Mouse (Mus musculus) neural tube, embryonic 14.5 days (tissue): Measurements from ENCODE around the gene Klhdc7b. TPM values are rescaled to one million over a fixed set of nuclear protein-coding genes. Genes with fewer than 3 reads are reported as not detected.

Source experiments
- ATAC-seq: fragments of 200-750 bp; cut with Nextera tagmentation; 2 replicates; pipeline ENCODE4 v1.8.0; 2017; ENCODE audit warnings: low read depth, mild to moderate bottlenecking, moderate TSS enrichment, moderate library complexity
- H3K27ac ChIP-seq: fragments of 300-500 bp; sonication (generic); 2 replicates; pipeline ENCODE4 v1.5.1; 2014; ENCODE audit warnings: low read depth, mild to moderate bottlenecking, control low read depth, low read length, moderate library complexity, mixed read lengths
- H3K27me3 ChIP-seq: fragments of 300-500 bp; sonication (generic); 2 replicates; pipeline ENCODE4 v1.6.1; 2014; ENCODE audit warnings: low read length; ENCODE audit not compliant: control insufficient read depth, insufficient read depth
- H3K36me3 ChIP-seq: fragments of 300-500 bp; sonication (generic); 2 replicates; pipeline ENCODE4 v1.6.1; 2014; ENCODE audit warnings: low read length, mixed read lengths; ENCODE audit not compliant: control insufficient read depth, insufficient read depth
- H3K4me1 ChIP-seq: fragments of 300-500 bp; sonication (generic); 2 replicates; pipeline ENCODE4 v1.6.1; 2014; ENCODE audit warnings: low read length; ENCODE audit not compliant: control insufficient read depth, insufficient read depth
- H3K4me2 ChIP-seq: fragments of 300-500 bp; sonication (generic); 2 replicates; pipeline ENCODE4 v1.6.1; 2014; ENCODE audit warnings: mild to moderate bottlenecking, low read depth, low read length, control low read depth
- H3K4me3 ChIP-seq: fragments of 300-500 bp; sonication (generic); 2 replicates; pipeline ENCODE4 v1.5.1; 2014; ENCODE audit warnings: low read depth, low read length, control low read depth, mixed read lengths
- H3K9ac ChIP-seq: fragments of 300-500 bp; sonication (generic); replicated peaks from 2 replicates; pipeline ENCODE4 v1.6.1; 2014; ENCODE audit warnings: low read depth, mild to moderate bottlenecking, control low read depth, low read length, mixed read lengths
- H3K9me3 ChIP-seq: fragments of 300-500 bp; sonication (generic); 2 replicates; pipeline ENCODE4 v1.6.1; 2016; ENCODE audit warnings: low read length; ENCODE audit not compliant: control insufficient read depth
- WGBS: fragments of 180-500 bp; shearing (Covaris S2); extraction: QIAGEN DNeasy Blood & Tissue Kit; methylation state at CpG from one replicate; pipeline ENCODE4 v1.1.7; 2014; 5-methylcytosine and 5-hydroxymethylcytosine counted together
- polyA plus RNA-seq: library from polyadenylated mRNA; unstranded; fragments of >200 nt; fragmentation: Nextera tagmentation; extraction: Ambion mirVana; gene quantifications from 2 replicates; pipeline ENCODE4 v1.2.1, GENCODE M21; 2014

Klhdc7b gene
- polyA plus RNA-seq, 1 experiment from 2014 or later: 0.07 TPM

GRCm38 (mm10) chr15:89404831-89405623 lies 20.3 kb downstream of the Klhdc7b start:
- Histone ChIP-seq H3K4me2 (no peak overlapping the region), H3K27ac (no peak overlapping the region), H3K9me3 (no peaks in the 10 kb centered on the region), H3K27me3 (no peaks in the 10 kb centered on the region), H3K4me1 (no peaks in the 10 kb centered on the region), H3K9ac (no peak overlapping the region), H3K36me3 (no peaks in the 10 kb centered on the region), H3K4me3 (no peak overlapping the region)
- 83% methylated on average over 10 of the region's 10 CpGs for WGBS
- no peak for ATAC-seq

- Histone ChIP-seq H3K9me3 (no peaks in the 10 kb centered on the region), H3K4me1 (no peaks in the 10 kb centered on the region), H3K27ac (no peak overlapping the region), H3K4me2 (no peak overlapping the region), H3K9ac (no peak overlapping the region), H3K27me3 (no peaks in the 10 kb centered on the region), H3K36me3 (no peaks in the 10 kb centered on the region), H3K4me3 (no peak overlapping the region)
- ATAC-seq: no peak
Observed at GRCm38 (mm10) chr15:89406691-89407090, 22.0 kb downstream of the Klhdc7b start.

- Histone ChIP-seq H3K4me3 (no peak within 1 kb of the TSS), H3K27me3 (no peaks in the 10 kb centered on the region), H3K36me3 (no peaks in the 10 kb centered on the region), H3K4me1 (no peaks in the 10 kb centered on the region), H3K9ac (no peak within 1 kb of the TSS), H3K27ac (no peak within 1 kb of the TSS), H3K9me3 (no peaks in the 10 kb centered on the region), H3K4me2 (no peak within 1 kb of the TSS)
- 86% methylated on average over 21 of the region's 24 CpGs for WGBS
- ATAC-seq: no peak
Observed at GRCm38 (mm10) chr15:89410118-89410517, 25.4 kb downstream of the Klhdc7b start, which contains the start of gene Syce3. Gene Syce3 (minus strand): TSS chr15:89410503.

GRCm38 (mm10) chr15:89415282-89415681 lies 30.6 kb downstream of the Klhdc7b start:
- H3K27me3 ChIP-seq: no peaks in the 10 kb centered on the region
- no peak for ATAC-seq
- WGBS: 93% methylated on average over 8 of the region's 8 CpGs

GRCm38 (mm10) chr15:89421938-89422337 lies 37.2 kb downstream of the Klhdc7b start:
- peaks cover 23% of the 10 kb centered on the region; the same call in 1 of the 2 replicates for H3K36me3 ChIP-seq
- no peaks in the 10 kb centered on the region for H3K27me3 ChIP-seq
- H3K4me2 ChIP-seq: no peak overlapping the region
- no peaks in the 10 kb centered on the region for H3K9me3 ChIP-seq
- H3K9ac ChIP-seq: no peak overlapping the region
- no peak overlapping the region for H3K27ac ChIP-seq
- H3K4me1 ChIP-seq: no peaks in the 10 kb centered on the region
- no peak overlapping the region for H3K4me3 ChIP-seq
- ATAC-seq: no peak
- 93% methylated on average over 9 of the region's 9 CpGs for WGBS

More at GRCm38 (mm10) chr15:89415282-89415681, 30.6 kb downstream of the Klhdc7b start:
- no peak overlapping the region for H3K9ac ChIP-seq
- H3K9me3 ChIP-seq: no peaks in the 10 kb centered on the region
- H3K27ac ChIP-seq: no peak overlapping the region
- H3K36me3 ChIP-seq: peaks cover 9% of the 10 kb centered on the region; the same call in 1 of the 2 replicates
- no peaks in the 10 kb centered on the region for H3K4me1 ChIP-seq
- H3K4me3 ChIP-seq: no peak overlapping the region
- no peak overlapping the region for H3K4me2 ChIP-seq

GRCm38 (mm10) chr15:89424621-89425020 lies 39.9 kb downstream of the Klhdc7b start:
- Histone ChIP-seq H3K4me1 (peaks cover 8% of the 10 kb centered on the region), H3K9me3 (no peaks in the 10 kb centered on the region), H3K4me2 (no peak overlapping the region), H3K4me3 (no peak overlapping the region), H3K27ac (no peak overlapping the region), H3K27me3 (no peaks in the 10 kb centered on the region), H3K9ac (no peak overlapping the region), H3K36me3 (peaks cover 25% of the 10 kb centered on the region; the same call in 1 of the 2 replicates)
- WGBS: 86% methylated on average over 8 of the region's 8 CpGs
- no peak for ATAC-seq

GRCm38 (mm10) chr15:89425711-89426121 lies 41.0 kb downstream of the Klhdc7b start, which contains the start of gene Cpt1b:
Gene Cpt1b (minus strand): TSS chr15:89425863.
- H3K27me3 ChIP-seq: no peaks in the 10 kb centered on the region
- H3K9ac ChIP-seq: no peak within 1 kb of the TSS
- WGBS: 45% methylated on average over 6 of the region's 6 CpGs
- peaks cover 20% of the 10 kb centered on the region; the same call in 1 of the 2 replicates for H3K36me3 ChIP-seq
- no peak for ATAC-seq
- H3K4me1 ChIP-seq: peaks cover 8% of the 10 kb centered on the region
- no peak within 1 kb of the TSS for H3K27ac ChIP-seq
- no peaks in the 10 kb centered on the region for H3K9me3 ChIP-seq
- H3K4me2 ChIP-seq: no peak within 1 kb of the TSS
- H3K4me3 ChIP-seq: no peak within 1 kb of the TSS

GRCm38 (mm10) chr15:89426716-89427115 lies 42.0 kb downstream of the Klhdc7b start:
- Histone ChIP-seq H3K9ac (no peak overlapping the region), H3K9me3 (no peaks in the 10 kb centered on the region), H3K4me1 (peaks cover 11% of the 10 kb centered on the region), H3K27ac (no peak overlapping the region), H3K27me3 (no peaks in the 10 kb centered on the region), H3K4me2 (no peak overlapping the region), H3K4me3 (no peak overlapping the region), H3K36me3 (peaks cover 16% of the 10 kb centered on the region; the same call in 1 of the 2 replicates)
- 93% methylated on average over 10 of the region's 10 CpGs for WGBS
- ATAC-seq: no peak

- Histone ChIP-seq H3K9me3 (no peaks in the 10 kb centered on the region), H3K36me3 (peaks cover 16% of the 10 kb centered on the region; the same call in 1 of the 2 replicates), H3K27me3 (no peaks in the 10 kb centered on the region), H3K27ac (no peak overlapping the region), H3K9ac (no peak overlapping the region; the same call in 1 of the 2 replicates), H3K4me2 (peak overlapping the region; percentile 95), H3K4me3 (peak overlapping the region; percentile 62), H3K4me1 (peaks cover 11% of the 10 kb centered on the region)
- WGBS: 84% methylated on average over 19 of the region's 19 CpGs
- no peak for ATAC-seq
Observed at GRCm38 (mm10) chr15:89428136-89428790, 43.5 kb downstream of the Klhdc7b start.
